Mouse (Mus musculus): ENCODE results near the gene Slc35e2. TPM values are rescaled to one million over a fixed set of nuclear protein-coding genes. Genes with fewer than 3 reads are reported as not detected.

Gene Slc35e2
- polyA plus RNA-seq, 1 experiment from 2014 or later = 16.5 TPM

DNA sequence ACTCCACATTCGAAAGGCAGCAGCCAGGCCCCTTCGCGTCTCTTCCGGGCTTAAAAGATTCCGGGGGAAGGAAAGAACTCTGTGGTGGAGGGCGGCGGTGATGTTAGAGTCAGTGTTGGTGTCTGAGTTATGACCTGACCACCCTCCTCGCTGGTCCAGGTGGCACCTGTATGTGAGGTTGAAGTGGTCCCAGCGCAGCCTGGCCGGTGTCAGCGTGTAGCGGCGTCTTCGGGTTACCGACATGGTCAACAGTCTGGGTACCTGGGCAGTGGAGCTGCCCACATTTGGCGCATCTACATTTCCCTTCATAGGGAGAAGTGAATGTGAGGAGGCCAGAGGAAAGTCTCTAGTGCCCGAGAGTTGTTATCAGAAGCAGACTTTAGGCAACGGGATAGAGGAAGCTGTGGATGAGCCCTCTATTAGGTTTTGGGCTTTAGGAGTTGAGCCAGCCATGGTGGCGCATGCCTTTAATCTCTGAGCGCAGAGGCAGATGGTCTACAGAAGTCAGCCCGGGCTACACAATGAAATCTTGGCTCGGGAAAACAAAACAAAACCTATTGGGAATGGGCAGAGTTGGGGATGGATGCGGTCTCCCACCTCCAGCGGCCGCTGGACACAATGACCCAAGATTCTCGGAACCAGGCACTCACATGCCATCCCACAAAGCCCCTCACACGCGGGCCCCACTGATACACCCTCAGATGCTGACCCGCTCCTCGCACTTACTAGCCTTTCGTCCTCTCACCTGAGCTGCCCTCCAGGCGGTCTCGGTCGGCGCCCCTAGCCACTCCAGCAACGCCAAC lies 51.3 kb downstream of the Slc35e2 start:
- Histone ChIP-seq H3K9ac (ENCODE audit: low read length) (peak overlapping the region; percentile 53), H3K4me2 (ENCODE audit: low read depth, low read length, severe bottlenecking) (peak overlapping the region; percentile 59), H3K27me3 (ENCODE audit: control insufficient read depth, insufficient read depth, low read length) (peaks cover 50% of the 10 kb centered on the region), H3K4me1 (replicated peaks; ENCODE audit: control insufficient read depth, insufficient read depth, low read length) (peaks cover 18% of the 10 kb centered on the region), H3K27ac (ENCODE audit: low read depth, low read length) (no peak overlapping the region), H3K9me3 (ENCODE audit: control insufficient read depth, low read length) (no peaks in the 10 kb centered on the region), H3K4me3 (ENCODE audit: low read depth, low read length) (peak overlapping the region; percentile 30), H3K36me3 (ENCODE audit: control insufficient read depth, insufficient read depth, low read length) (peaks cover 7% of the 10 kb centered on the region)
- 0 out of 2 replicates have a peak, but pooled peaks have one; percentile 1 for ATAC-seq (replicated peaks; ENCODE audit: low FRiP score)
- no peak for DNase-seq (ENCODE audit: low spot score)
- 19% methylated on average over 36 of the region's 36 CpGs for WGBS

DNA sequence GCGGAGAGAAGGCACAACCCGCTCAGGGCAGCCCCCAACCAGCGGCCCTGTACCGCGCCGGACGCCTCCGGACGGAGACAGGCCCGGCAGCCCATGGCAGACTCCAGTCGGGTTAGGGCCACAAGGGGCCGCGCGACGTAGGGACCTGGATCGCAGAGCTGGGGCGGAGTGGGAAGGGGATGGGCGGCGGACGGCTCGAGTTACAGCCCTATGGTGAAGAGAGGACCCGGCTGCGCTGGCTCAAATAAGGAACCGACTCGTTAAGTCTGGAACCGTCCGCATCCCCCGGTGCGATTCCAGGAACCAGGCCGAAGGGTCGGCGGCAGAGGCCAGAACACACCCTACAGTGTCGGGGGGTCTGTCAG lies 51.9 kb downstream of the Slc35e2 start, which contains the start of gene Mmp23:
TSS of gene Mmp23 (minus strand) at position 299 of the 365 bp plus-strand sequence.
- peak; percentile 57; the same call in 1 of the 2 replicates for ATAC-seq (replicated peaks; ENCODE audit: low FRiP score)
- Histone ChIP-seq H3K4me3 (ENCODE audit: low read depth, low read length) (peak within 1 kb of the TSS; percentile 32), H3K27me3 (ENCODE audit: control insufficient read depth, insufficient read depth, low read length) (peaks cover 50% of the 10 kb centered on the region), H3K4me2 (ENCODE audit: low read depth, low read length, severe bottlenecking) (peak within 1 kb of the TSS; percentile 59), H3K9ac (ENCODE audit: low read length) (peak within 1 kb of the TSS; percentile 53), H3K27ac (ENCODE audit: low read depth, low read length) (no peak within 1 kb of the TSS), H3K9me3 (ENCODE audit: control insufficient read depth, low read length) (no peaks in the 10 kb centered on the region), H3K36me3 (ENCODE audit: control insufficient read depth, insufficient read depth, low read length) (peaks cover 7% of the 10 kb centered on the region), H3K4me1 (replicated peaks; ENCODE audit: control insufficient read depth, insufficient read depth, low read length) (peaks cover 18% of the 10 kb centered on the region)
- DNase-seq (ENCODE audit: low spot score) = peak; percentile 80
- WGBS = under 1% methylated on average over 33 of the region's 33 CpGs

DNA sequence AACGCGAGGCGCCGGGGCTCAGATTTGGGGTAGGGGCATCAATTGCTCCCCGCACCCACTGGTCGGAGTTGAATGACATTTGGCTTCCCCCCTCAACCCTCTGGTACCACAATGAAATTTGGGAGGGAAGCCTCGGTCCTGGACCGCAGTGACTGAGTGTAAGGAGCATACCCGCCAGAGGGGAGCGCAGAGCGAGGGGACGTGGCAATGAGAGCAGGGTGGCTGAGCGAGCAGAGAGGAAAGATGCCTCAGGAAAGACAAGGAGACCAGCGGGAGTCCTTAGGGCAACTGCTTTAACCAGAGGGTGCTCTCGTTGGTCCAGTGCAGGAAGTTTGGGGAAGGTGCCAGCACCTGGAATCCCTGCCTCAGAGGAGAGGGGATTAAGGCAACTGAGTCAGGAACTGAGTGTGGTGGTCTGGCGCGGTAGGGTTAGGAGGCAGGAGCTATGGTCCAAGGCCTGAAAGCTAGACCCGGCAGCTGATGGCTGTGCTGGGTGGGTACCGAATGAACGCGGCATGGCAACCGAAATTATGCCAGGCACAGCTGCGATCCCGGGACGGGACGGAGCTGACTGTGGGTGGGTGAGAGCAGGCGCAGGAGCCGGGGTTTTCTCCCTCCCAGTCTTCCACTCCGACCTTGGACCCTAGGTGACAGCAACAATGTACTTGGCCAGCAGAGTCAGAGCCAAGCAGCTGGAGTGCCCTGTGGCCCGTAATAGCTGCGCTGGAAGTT lies 52.4 kb downstream of the Slc35e2 start:
- WGBS = 1% methylated on average over 31 of the region's 31 CpGs
- H3K9ac ChIP-seq (ENCODE audit: low read length) = peak overlapping the region; percentile 53
- H3K36me3 ChIP-seq (ENCODE audit: control insufficient read depth, insufficient read depth, low read length) = peaks cover 2% of the 10 kb centered on the region
- DNase-seq (ENCODE audit: low spot score) (peak; percentile 70), ATAC-seq (replicated peaks; ENCODE audit: low FRiP score) (peak; percentile 52; the same call in 1 of the 2 replicates)
- H3K4me3 ChIP-seq (ENCODE audit: low read depth, low read length) = peak overlapping the region; percentile 30
- H3K9me3 ChIP-seq (ENCODE audit: control insufficient read depth, low read length) = no peaks in the 10 kb centered on the region
- peaks cover 50% of the 10 kb centered on the region for H3K27me3 ChIP-seq (ENCODE audit: control insufficient read depth, insufficient read depth, low read length)
- no peak overlapping the region for H3K27ac ChIP-seq (ENCODE audit: low read depth, low read length)
- H3K4me1 ChIP-seq (replicated peaks; ENCODE audit: control insufficient read depth, insufficient read depth, low read length) = peaks cover 18% of the 10 kb centered on the region
- H3K4me2 ChIP-seq (ENCODE audit: low read depth, low read length, severe bottlenecking) = peak overlapping the region; percentile 59

DNA sequence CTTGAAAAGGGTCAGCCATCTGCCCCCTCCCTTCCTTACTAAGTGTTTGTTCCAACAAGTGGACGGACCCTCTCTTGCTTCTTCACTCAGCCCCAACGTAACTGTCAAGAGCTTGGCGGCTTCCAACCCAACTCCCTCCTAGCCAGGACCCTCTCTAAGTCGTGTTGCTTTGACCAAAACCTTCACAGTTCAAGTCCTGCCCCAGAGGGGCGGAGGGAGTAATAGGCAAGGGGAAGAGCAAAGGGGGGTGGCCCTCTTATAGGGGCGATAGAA lies 52.9 kb downstream of the Slc35e2 start:
- Histone ChIP-seq H3K9me3 (ENCODE audit: control insufficient read depth, low read length) (no peaks in the 10 kb centered on the region), H3K9ac (ENCODE audit: low read length) (peak overlapping the region; percentile 16; the same call in 1 of the 2 replicates), H3K4me2 (ENCODE audit: low read depth, low read length, severe bottlenecking) (peak overlapping the region; percentile 59), H3K4me3 (ENCODE audit: low read depth, low read length) (peak overlapping the region; percentile 32), H3K27me3 (ENCODE audit: control insufficient read depth, insufficient read depth, low read length) (peaks cover 50% of the 10 kb centered on the region), H3K4me1 (replicated peaks; ENCODE audit: control insufficient read depth, insufficient read depth, low read length) (peaks cover 18% of the 10 kb centered on the region), H3K36me3 (ENCODE audit: control insufficient read depth, insufficient read depth, low read length) (no peaks in the 10 kb centered on the region; the same call in 1 of the 2 replicates), H3K27ac (ENCODE audit: low read depth, low read length) (no peak overlapping the region)
- ATAC-seq (replicated peaks; ENCODE audit: low FRiP score) = no peak
- no peak for DNase-seq (ENCODE audit: low spot score)
- whole genome bisulfite sequencing = 2% methylated on average over 6 of the region's 6 CpGs

DNA sequence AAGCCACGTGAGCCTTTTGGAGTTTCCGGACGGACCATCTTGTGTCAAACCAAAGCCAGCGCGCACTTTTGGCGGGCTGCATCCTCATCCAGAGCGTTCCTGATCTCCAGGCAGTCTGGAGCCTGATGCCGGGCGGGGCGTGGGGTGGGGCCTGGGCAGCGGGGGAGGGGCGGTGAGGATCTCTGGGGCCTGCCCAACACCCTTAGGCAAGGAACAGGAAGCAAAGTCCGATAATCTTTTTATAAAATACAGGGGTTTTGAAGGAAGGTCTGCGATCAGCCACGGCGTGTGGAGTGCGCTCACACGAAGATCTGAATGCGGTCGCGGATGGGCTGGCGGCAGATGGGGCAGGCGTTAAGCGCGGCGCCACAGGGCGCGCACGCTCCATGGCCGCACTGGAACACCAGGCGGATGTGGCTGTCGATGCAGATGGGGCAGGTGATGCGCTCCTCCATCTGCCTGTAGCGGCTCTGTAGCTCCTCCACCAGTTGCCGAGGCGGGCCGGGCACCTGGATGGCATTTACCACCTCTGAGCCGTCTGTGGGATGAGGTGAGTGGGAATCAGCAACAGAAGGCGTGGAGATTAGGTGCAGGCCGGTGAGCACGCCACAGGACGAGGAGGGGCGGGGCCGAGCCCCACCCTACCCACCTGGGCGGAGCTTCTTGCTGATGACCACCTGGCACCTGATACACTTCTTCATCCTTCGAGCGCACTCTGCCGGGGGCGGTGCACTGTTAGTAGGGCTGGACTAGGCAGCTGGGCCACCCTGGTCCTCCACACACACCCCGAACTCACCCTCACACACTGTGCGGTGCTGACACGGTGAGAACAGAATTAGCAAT lies 53.5 kb downstream of the Slc35e2 start:
- peak overlapping the region; percentile 59 for H3K4me2 ChIP-seq (ENCODE audit: low read depth, low read length, severe bottlenecking)
- H3K9me3 ChIP-seq (ENCODE audit: control insufficient read depth, low read length) = no peaks in the 10 kb centered on the region
- DNase-seq (ENCODE audit: low spot score) = peak; percentile 84
- peak; percentile 39 for ATAC-seq (replicated peaks; ENCODE audit: low FRiP score)
- H3K4me1 ChIP-seq (replicated peaks; ENCODE audit: control insufficient read depth, insufficient read depth, low read length) = peaks cover 18% of the 10 kb centered on the region
- no peaks in the 10 kb centered on the region; the same call in 1 of the 2 replicates for H3K36me3 ChIP-seq (ENCODE audit: control insufficient read depth, insufficient read depth, low read length)
- H3K9ac ChIP-seq (ENCODE audit: low read length) = peak overlapping the region; percentile 16
- peaks cover 50% of the 10 kb centered on the region for H3K27me3 ChIP-seq (ENCODE audit: control insufficient read depth, insufficient read depth, low read length)
- H3K4me3 ChIP-seq (ENCODE audit: low read depth, low read length) = peak overlapping the region; percentile 32
- H3K27ac ChIP-seq (ENCODE audit: low read depth, low read length) = no peak overlapping the region
- whole genome bisulfite sequencing = 1% methylated on average over 52 of the region's 52 CpGs

DNA sequence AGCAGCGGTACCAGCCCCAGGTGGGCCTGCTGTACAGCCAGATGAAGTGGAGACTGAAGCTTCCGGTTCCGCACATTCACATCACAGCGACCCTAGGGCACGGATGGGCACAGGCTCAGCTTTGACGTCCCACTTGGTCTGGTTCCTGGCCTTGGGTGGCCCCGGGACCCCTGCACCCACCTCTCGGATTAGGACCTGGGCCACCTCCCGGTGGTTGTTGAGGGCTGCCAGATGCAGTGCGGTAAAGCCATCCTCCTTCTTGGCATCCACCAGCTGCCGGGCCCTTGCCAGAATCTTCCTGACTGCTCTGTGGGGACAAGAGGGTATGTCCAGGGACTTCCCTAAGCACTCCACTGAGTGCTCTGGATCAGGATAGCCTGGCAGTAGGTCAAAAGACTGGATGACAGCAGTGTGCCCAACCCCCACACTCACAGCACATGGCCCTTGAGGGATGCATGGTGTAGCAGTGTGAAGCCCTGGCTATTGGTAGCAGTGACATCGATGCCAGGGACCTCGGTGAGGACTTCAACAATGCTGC lies 55.1 kb downstream of the Slc35e2 start:
- H3K36me3 ChIP-seq (ENCODE audit: control insufficient read depth, insufficient read depth, low read length) = no peaks in the 10 kb centered on the region; the same call in 1 of the 2 replicates
- ATAC-seq (replicated peaks; ENCODE audit: low FRiP score) (no peak), DNase-seq (ENCODE audit: low spot score) (no peak)
- no peak overlapping the region for H3K4me3 ChIP-seq (ENCODE audit: low read depth, low read length)
- no peaks in the 10 kb centered on the region for H3K9me3 ChIP-seq (ENCODE audit: control insufficient read depth, low read length)
- no peak overlapping the region for H3K4me2 ChIP-seq (ENCODE audit: low read depth, low read length, severe bottlenecking)
- H3K27me3 ChIP-seq (ENCODE audit: control insufficient read depth, insufficient read depth, low read length) = peaks cover 48% of the 10 kb centered on the region
- no peak overlapping the region for H3K27ac ChIP-seq (ENCODE audit: low read depth, low read length)
- H3K4me1 ChIP-seq (replicated peaks; ENCODE audit: control insufficient read depth, insufficient read depth, low read length) = peaks cover 18% of the 10 kb centered on the region
- H3K9ac ChIP-seq (ENCODE audit: low read length) = no peak overlapping the region
- WGBS = 89% methylated on average over 13 of the region's 13 CpGs

DNA sequence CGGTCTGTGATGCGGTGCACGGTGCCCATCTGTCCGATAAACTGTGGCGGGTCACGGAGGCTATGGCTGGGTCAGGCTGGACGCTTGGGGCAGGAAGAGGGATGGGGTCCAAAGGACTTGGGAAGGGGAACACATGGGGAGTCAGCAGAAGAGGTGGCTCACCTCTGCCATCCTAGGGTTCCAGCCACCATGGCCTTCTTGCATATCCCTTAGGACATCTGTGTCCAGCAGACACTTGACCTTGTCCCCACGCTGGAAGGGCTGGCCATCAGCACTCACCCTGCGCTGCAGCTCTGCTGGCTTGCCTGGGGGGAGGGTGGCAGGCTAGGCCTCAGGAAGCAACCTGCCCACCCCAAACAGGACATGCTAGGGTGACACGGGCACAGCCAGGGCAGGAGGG lies 57.7 kb downstream of the Slc35e2 start:
- H3K4me3 ChIP-seq (ENCODE audit: low read depth, low read length) = no peak overlapping the region
- ATAC-seq (replicated peaks; ENCODE audit: low FRiP score) = no peak
- 96% methylated on average over 10 of the region's 10 CpGs for WGBS
- H3K27me3 ChIP-seq (ENCODE audit: control insufficient read depth, insufficient read depth, low read length) = peaks cover 21% of the 10 kb centered on the region
- no peak overlapping the region for H3K27ac ChIP-seq (ENCODE audit: low read depth, low read length)
- peaks cover 6% of the 10 kb centered on the region for H3K4me1 ChIP-seq (replicated peaks; ENCODE audit: control insufficient read depth, insufficient read depth, low read length)
- DNase-seq (ENCODE audit: low spot score) = no peak
- no peaks in the 10 kb centered on the region for H3K9me3 ChIP-seq (ENCODE audit: control insufficient read depth, low read length)
- no peak overlapping the region for H3K9ac ChIP-seq (ENCODE audit: low read length)
- H3K36me3 ChIP-seq (ENCODE audit: control insufficient read depth, insufficient read depth, low read length) = no peaks in the 10 kb centered on the region
- no peak overlapping the region for H3K4me2 ChIP-seq (ENCODE audit: low read depth, low read length, severe bottlenecking)

DNA sequence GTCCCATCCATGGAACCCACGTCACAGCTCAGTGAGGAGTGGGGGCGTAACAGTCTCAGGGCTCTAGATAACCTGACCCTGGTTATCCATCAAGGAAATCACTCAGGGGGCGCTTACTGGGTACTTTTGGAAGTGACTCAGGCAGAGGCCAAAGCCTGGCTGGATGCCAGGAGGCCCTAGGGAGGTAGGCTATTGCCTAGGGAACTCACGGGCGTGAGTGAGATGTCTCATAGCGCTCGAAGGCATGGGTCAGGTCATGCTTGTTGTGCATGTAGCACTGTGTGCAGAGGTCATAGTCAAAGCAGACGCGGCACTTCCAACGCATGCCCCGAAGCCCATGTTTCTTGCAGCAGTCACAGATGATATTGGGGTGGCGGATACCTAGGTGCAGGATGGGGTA lies 59.4 kb downstream of the Slc35e2 start:
- Histone ChIP-seq H3K4me2 (ENCODE audit: low read depth, low read length, severe bottlenecking) (no peak overlapping the region), H3K4me1 (replicated peaks; ENCODE audit: control insufficient read depth, insufficient read depth, low read length) (no peaks in the 10 kb centered on the region), H3K27me3 (ENCODE audit: control insufficient read depth, insufficient read depth, low read length) (peaks cover 4% of the 10 kb centered on the region; the same call in 1 of the 2 replicates), H3K27ac (ENCODE audit: low read depth, low read length) (no peak overlapping the region), H3K9me3 (ENCODE audit: control insufficient read depth, low read length) (no peaks in the 10 kb centered on the region), H3K9ac (ENCODE audit: low read length) (no peak overlapping the region), H3K36me3 (ENCODE audit: control insufficient read depth, insufficient read depth, low read length) (no peaks in the 10 kb centered on the region), H3K4me3 (ENCODE audit: low read depth, low read length) (no peak overlapping the region)
- no peak for DNase-seq (ENCODE audit: low spot score)
- WGBS = 90% methylated on average over 12 of the region's 12 CpGs
- ATAC-seq (replicated peaks; ENCODE audit: low FRiP score) = no peak
